ENCODE assay signal across 10 mouse cellular contexts in the genomic region with DNA sequence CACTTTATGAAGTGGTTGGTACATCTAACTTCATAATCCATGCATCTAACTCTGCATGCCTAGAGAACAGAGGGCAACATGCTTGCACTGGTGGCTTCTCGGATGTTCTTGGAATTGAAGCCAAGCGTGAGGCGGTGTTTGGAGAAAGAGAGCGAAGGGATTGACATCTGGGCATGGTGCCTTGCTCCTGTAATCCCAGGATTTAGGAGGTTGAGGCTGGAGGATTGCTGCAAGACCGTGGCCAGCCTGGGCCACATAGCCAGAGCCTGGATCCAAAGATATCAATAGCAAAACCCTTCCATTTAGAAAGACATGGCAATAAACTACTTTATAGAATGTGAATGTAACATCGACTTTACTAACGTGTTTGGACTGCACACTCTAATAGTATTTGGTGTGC. TPM values are rescaled to one million over a fixed set of nuclear protein-coding genes. Genes with fewer than 3 reads are reported as not detected.
DNase-seq lines count a peak whose midpoint lies in the region; ATAC-seq lines count a peak whose summit lies in the region.
"Had no signal": no experiment of that assay in that cellular context is flagged by ENCODE, and none has a peak within 500 bp of the region (broad histone marks: within the 10 kb centered on the region; RNA-seq: fewer than 3 reads in every experiment).

No protein-coding gene starts in this region.

- H3K27ac ChIP-seq in neural tube, embryonic 11.5 days (ENCODE audit: low read depth, low read length), result no peak overlapping the region
- H3K27ac ChIP-seq in forebrain, embryonic 16.5 days (ENCODE audit: low read length), result no peak overlapping the region
- H3K27ac ChIP-seq in liver, embryonic 15.5 days (replicated peaks), result peak overlapping the region; percentile 76
- H3K27ac ChIP-seq: heart, embryonic 15.5 days; limb, embryonic 15.5 days had no signal

- DNase-seq in neural tube, embryonic 11.5 days (ENCODE audit: low spot score), result no peak
- no peak for DNase-seq in neural tube, embryonic 10.5 days (ENCODE audit: extremely low spot score, low spot score)
- DNase-seq in urinary bladder, postnatal 25 days (ENCODE audit: low spot score), result no peak
- no peak for DNase-seq in right cerebral cortex, postnatal 14 days
- DNase-seq in frontal cortex, postnatal 14 days (ENCODE audit: low spot score in 2 of 2), result no peak
- DNase-seq: cerebellum, adult 9-11 months had no signal

- 84% methylated on average over 7 of the region's 7 CpGs for WGBS in neural tube, embryonic 11.5 days
- WGBS in forebrain, embryonic 16.5 days, result 47% methylated on average over 7 of the region's 7 CpGs
- WGBS in liver, embryonic 15.5 days (ENCODE audit: insufficient replicate concordance), result 81% methylated on average over 7 of the region's 7 CpGs

- no peak overlapping the region for H3K9ac ChIP-seq in neural tube, embryonic 11.5 days (ENCODE audit: low read length)
- H3K9ac ChIP-seq in forebrain, embryonic 16.5 days (replicated peaks; ENCODE audit: low read depth, low read length), result no peak overlapping the region
- H3K9ac ChIP-seq in liver, embryonic 15.5 days, result peak overlapping the region; percentile 28; the same call in 1 of the 2 replicates
- H3K9ac ChIP-seq: heart, embryonic 15.5 days; limb, embryonic 15.5 days had no signal

- H3K4me3 ChIP-seq in neural tube, embryonic 11.5 days (ENCODE audit: low read depth, low read length), result no peak overlapping the region
- H3K4me3 ChIP-seq in forebrain, embryonic 16.5 days (replicated peaks; ENCODE audit: low read length), result no peak overlapping the region
- peak overlapping the region; percentile 64 for H3K4me3 ChIP-seq in liver, embryonic 15.5 days (replicated peaks)
- H3K4me3 ChIP-seq: heart, embryonic 15.5 days; limb, embryonic 15.5 days had no signal

- no peaks in the 10 kb centered on the region for H3K36me3 ChIP-seq in neural tube, embryonic 11.5 days (ENCODE audit: control insufficient read depth, insufficient read depth, low read length)
- H3K36me3 ChIP-seq in forebrain, embryonic 16.5 days (ENCODE audit: control insufficient read depth, insufficient read depth), result no peaks in the 10 kb centered on the region
- H3K36me3 ChIP-seq in liver, embryonic 15.5 days (replicated peaks), result no peaks in the 10 kb centered on the region
- H3K36me3 ChIP-seq: heart, embryonic 15.5 days; limb, embryonic 15.5 days had no signal

- H3K9me3 ChIP-seq in neural tube, embryonic 11.5 days (ENCODE audit: control insufficient read depth, low read length), result no peaks in the 10 kb centered on the region
- no peaks in the 10 kb centered on the region for H3K9me3 ChIP-seq in forebrain, embryonic 16.5 days (ENCODE audit: control insufficient read depth, low read length)
- no peaks in the 10 kb centered on the region for H3K9me3 ChIP-seq in liver, embryonic 15.5 days (replicated peaks)
- H3K9me3 ChIP-seq: heart, embryonic 15.5 days; limb, embryonic 15.5 days had no signal

- H3K4me1 ChIP-seq in neural tube, embryonic 11.5 days (ENCODE audit: control insufficient read depth, insufficient read depth, low read length), result peaks cover 19% of the 10 kb centered on the region
- H3K4me1 ChIP-seq in forebrain, embryonic 16.5 days (replicated peaks; ENCODE audit: control insufficient read depth, insufficient read depth, low read length), result peaks cover 37% of the 10 kb centered on the region
- H3K4me1 ChIP-seq in liver, embryonic 15.5 days (replicated peaks), result peaks cover 84% of the 10 kb centered on the region

- 0 out of 2 replicates have a peak overlapping the region, but pooled peaks have one; percentile 3 for H3K4me2 ChIP-seq in neural tube, embryonic 11.5 days (ENCODE audit: low read depth)
- peak overlapping the region; percentile 43 for H3K4me2 ChIP-seq in forebrain, embryonic 16.5 days (ENCODE audit: low read length)
- H3K4me2 ChIP-seq in liver, embryonic 15.5 days, result peak overlapping the region; percentile 70
- H3K4me2 ChIP-seq: heart, embryonic 15.5 days; limb, embryonic 15.5 days had no signal

- no peaks in the 10 kb centered on the region for H3K27me3 ChIP-seq in neural tube, embryonic 11.5 days (ENCODE audit: control insufficient read depth, insufficient read depth, low read length)
- H3K27me3 ChIP-seq in forebrain, embryonic 16.5 days (replicated peaks; ENCODE audit: control insufficient read depth, insufficient read depth, low read length), result no peaks in the 10 kb centered on the region; the same call in 1 of the 2 replicates
- no peaks in the 10 kb centered on the region for H3K27me3 ChIP-seq in liver, embryonic 15.5 days
- H3K27me3 ChIP-seq: heart, embryonic 15.5 days; limb, embryonic 15.5 days had no signal

- ATAC-seq in neural tube, embryonic 11.5 days (ENCODE audit: insufficient read depth, low FRiP score, low TSS enrichment), result no peak
- ATAC-seq in forebrain, embryonic 16.5 days, result no peak
- no peak for ATAC-seq in liver, embryonic 15.5 days (ENCODE audit: insufficient read depth)

RNA-seq across cellular contexts. Expression of gene Bpgm, which starts 2.0 kb away (rescaled TPM):
- 59.0 and 70.7 TPM in 2 replicates for polyA plus RNA-seq in neural tube, embryonic 11.5 days (2014; fragmentation: Nextera tagmentation; extraction: Ambion mirVana)
- polyA plus RNA-seq in forebrain, embryonic 16.5 days (2015; fragmentation: Nextera tagmentation; extraction: Ambion mirVana), result 64.2 and 68.2 TPM in 2 replicates
- 194 and 219 TPM in 2 replicates for polyA plus RNA-seq in liver, embryonic 15.5 days (2015; fragmentation: Nextera tagmentation; extraction: Ambion mirVana)

Comparison
In these comparisons a context has a peak if more than half of its experiments do, and no peak if none do; other contexts are left out.
1. H3K4me2 ChIP-seq: peak in every context shown above with its lines; median percentile 70 in liver, embryonic 15.5 days; 43 in forebrain, embryonic 16.5 days; 3 in neural tube, embryonic 11.5 days.